In the genomic region with DNA sequence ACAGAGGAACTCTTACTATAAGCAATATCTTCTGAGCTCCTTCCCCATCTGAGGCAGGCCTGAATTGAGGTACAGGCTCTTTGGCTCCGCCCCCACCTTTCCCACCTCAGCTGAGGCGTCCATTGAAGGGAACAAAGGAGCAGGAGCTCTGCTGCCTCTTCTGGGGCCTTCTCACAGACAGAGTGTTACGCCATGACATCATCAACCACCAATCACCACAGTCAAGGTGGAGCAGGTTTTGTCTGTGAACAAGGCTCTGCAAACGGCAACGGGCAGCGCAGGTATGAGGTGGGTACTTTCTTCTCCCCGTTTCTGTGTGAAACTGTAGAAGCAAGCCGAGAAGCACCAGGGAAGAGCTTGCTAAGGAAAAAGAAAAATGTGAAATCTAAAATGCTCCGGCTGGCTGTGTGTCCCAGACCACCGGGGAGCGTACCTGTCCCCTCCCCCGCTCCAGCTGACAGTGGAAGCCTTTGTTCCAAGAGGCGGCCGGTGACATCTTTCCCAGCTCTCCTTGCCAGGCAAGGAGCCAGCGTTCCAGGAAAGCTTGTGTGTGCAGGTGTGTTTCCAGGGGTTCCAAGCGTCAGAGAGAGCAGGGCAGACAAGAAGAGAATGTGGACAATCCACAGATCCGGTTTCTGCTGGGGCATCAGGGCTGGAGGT, we compare ENCODE assay signal across 8 mouse cellular contexts.
DNase-seq lines count a peak whose midpoint lies in the region; ATAC-seq lines count a peak whose summit lies in the region.

No protein-coding gene starts in this region.

- H3K4me1 ChIP-seq in lung, embryonic 15.5 days = peaks cover 52% of the 10 kb centered on the region
- peaks cover 35% of the 10 kb centered on the region for H3K4me1 ChIP-seq in embryonic facial prominence, embryonic 15.5 days
- peaks cover 74% of the 10 kb centered on the region for H3K4me1 ChIP-seq in kidney, embryonic 15.5 days
- peaks cover 41% of the 10 kb centered on the region for H3K4me1 ChIP-seq in midbrain, embryonic 12.5 days

- ATAC-seq in lung, embryonic 15.5 days (ENCODE audit: borderline replicate concordance, extremely low read depth, low FRiP score, low TSS enrichment) = peak; percentile 69
- ATAC-seq in embryonic facial prominence, embryonic 15.5 days (ENCODE audit: insufficient number of reproducible peaks, low FRiP score, low TSS enrichment, low read depth) = peak; percentile 70; the same call in 1 of the 2 replicates
- ATAC-seq in kidney, embryonic 15.5 days (replicated peaks; ENCODE audit: low FRiP score) = 0 out of 2 replicates have a peak, but pooled peaks have one; percentile 20
- peak; percentile 39; the same call in 1 of the 2 replicates for ATAC-seq in midbrain, embryonic 12.5 days (ENCODE audit: low FRiP score, low read depth)

- whole genome bisulfite sequencing in lung, embryonic 15.5 days = 40% methylated on average over 17 of the region's 17 CpGs
- WGBS in embryonic facial prominence, embryonic 15.5 days = 36% methylated on average over 17 of the region's 17 CpGs
- 36% methylated on average over 17 of the region's 17 CpGs for WGBS in kidney, embryonic 15.5 days
- 36% methylated on average over 17 of the region's 17 CpGs for WGBS in midbrain, embryonic 12.5 days

- peak overlapping the region; percentile 29 for H3K9ac ChIP-seq in lung, embryonic 15.5 days
- H3K9ac ChIP-seq in embryonic facial prominence, embryonic 15.5 days = no peak overlapping the region
- peak overlapping the region; percentile 27; the same call in 1 of the 2 replicates for H3K9ac ChIP-seq in kidney, embryonic 15.5 days
- peak overlapping the region; percentile 24 for H3K9ac ChIP-seq in midbrain, embryonic 12.5 days (replicated peaks)

- H3K4me2 ChIP-seq in lung, embryonic 15.5 days = peak overlapping the region; percentile 46
- H3K4me2 ChIP-seq in embryonic facial prominence, embryonic 15.5 days (replicated peaks) = peak overlapping the region; percentile 21
- peak overlapping the region; percentile 42 for H3K4me2 ChIP-seq in kidney, embryonic 15.5 days
- H3K4me2 ChIP-seq in midbrain, embryonic 12.5 days (replicated peaks) = peak overlapping the region; percentile 17; the same call in 1 of the 2 replicates

- H3K4me3 ChIP-seq in lung, embryonic 15.5 days = peak overlapping the region; percentile 30
- peak overlapping the region; percentile 19 for H3K4me3 ChIP-seq in embryonic facial prominence, embryonic 15.5 days (replicated peaks)
- H3K4me3 ChIP-seq in kidney, embryonic 15.5 days (replicated peaks) = peak overlapping the region; percentile 21
- H3K4me3 ChIP-seq in midbrain, embryonic 12.5 days = no peak overlapping the region; the same call in 1 of the 2 replicates

- H3K36me3 ChIP-seq in lung, embryonic 15.5 days = no peaks in the 10 kb centered on the region
- no peaks in the 10 kb centered on the region for H3K36me3 ChIP-seq in embryonic facial prominence, embryonic 15.5 days
- H3K36me3 ChIP-seq in kidney, embryonic 15.5 days = no peaks in the 10 kb centered on the region
- no peaks in the 10 kb centered on the region for H3K36me3 ChIP-seq in midbrain, embryonic 12.5 days

- no peaks in the 10 kb centered on the region for H3K9me3 ChIP-seq in lung, embryonic 15.5 days
- H3K9me3 ChIP-seq in embryonic facial prominence, embryonic 15.5 days (replicated peaks) = no peaks in the 10 kb centered on the region
- no peaks in the 10 kb centered on the region for H3K9me3 ChIP-seq in kidney, embryonic 15.5 days (replicated peaks)
- no peaks in the 10 kb centered on the region for H3K9me3 ChIP-seq in midbrain, embryonic 12.5 days

- H3K27ac ChIP-seq in lung, embryonic 15.5 days = peak overlapping the region; percentile 91
- peak overlapping the region; percentile 80 for H3K27ac ChIP-seq in embryonic facial prominence, embryonic 15.5 days (replicated peaks)
- peak overlapping the region; percentile 85 for H3K27ac ChIP-seq in kidney, embryonic 15.5 days
- H3K27ac ChIP-seq in midbrain, embryonic 12.5 days (replicated peaks) = peak overlapping the region; percentile 73

- DNase-seq in lung, postnatal 14 days = no peak
- no peak for DNase-seq in thymus, postnatal 10 days (ENCODE audit: low spot score in 2 of 2)
- no peak for DNase-seq in MN1 (ENCODE audit: low spot score)
- no peak for DNase-seq in urinary bladder, adult 2 months (ENCODE audit: low spot score)

- H3K27me3 ChIP-seq in lung, embryonic 15.5 days = no peaks in the 10 kb centered on the region
- no peaks in the 10 kb centered on the region for H3K27me3 ChIP-seq in embryonic facial prominence, embryonic 15.5 days
- H3K27me3 ChIP-seq in kidney, embryonic 15.5 days = no peaks in the 10 kb centered on the region
- no peaks in the 10 kb centered on the region for H3K27me3 ChIP-seq in midbrain, embryonic 12.5 days

Comparison
In these comparisons a context has a peak if more than half of its experiments do, and no peak if none do; other contexts are left out.
1. ATAC-seq: peak in every context shown above with its lines; median percentile 70 in embryonic facial prominence, embryonic 15.5 days; 69 in lung, embryonic 15.5 days; 39 in midbrain, embryonic 12.5 days; 20 in kidney, embryonic 15.5 days.